Mouse (Mus musculus): Measurements from ENCODE around the gene Zfp652. TPM values are rescaled to one million over a fixed set of nuclear protein-coding genes. Genes with fewer than 3 reads are reported as not detected.

Gene Zfp652
- total and polyA plus RNA-seq, 2 experiments from 2014 or later, result 16.5 to 29.4 TPM

GRCm38 (mm10) chr11:95773264-95773663 is 60.8 kb downstream of the Zfp652 start:
- TF ChIP-seq CTCF (IDR thresholded peaks at IDR 0.05; ENCODE audit: low read depth), result no peak
- H3K4me3 ChIP-seq (ENCODE audit: low read depth, low read length), result no peak overlapping the region

GRCm38 (mm10) chr11:95777323-95778297 is 65.1 kb downstream of the Zfp652 start:
- DNase-seq (no peak), ATAC-seq (no peak)
- Histone ChIP-seq H3K4me1 (ENCODE audit: insufficient read depth) (no peaks in the 10 kb centered on the region), H3K4me2 (ENCODE audit: low read depth) (no peak overlapping the region), H3K36me3 (ENCODE audit: insufficient read depth) (no peaks in the 10 kb centered on the region), H3K4me3 (ENCODE audit: low read depth, low read length) (no peak overlapping the region), H3K9me3 (ENCODE audit: low read length) (no peaks in the 10 kb centered on the region), H3K27me3 (ENCODE audit: insufficient read depth, low read length) (no peaks in the 10 kb centered on the region), H3K27ac (ENCODE audit: low read depth, low read length) (no peak overlapping the region), H3K9ac (no peak overlapping the region)
- TF ChIP-seq CTCF (IDR thresholded peaks at IDR 0.05; ENCODE audit: low read depth), result no peak
- WGBS, result 73% methylated on average over 17 of the region's 17 CpGs

More at GRCm38 (mm10) chr11:95773264-95773663, 60.8 kb downstream of the Zfp652 start:
- DNase-seq (no peak), ATAC-seq (no peak)
- no peaks in the 10 kb centered on the region for H3K4me1 ChIP-seq (ENCODE audit: insufficient read depth)
- no peak overlapping the region for H3K9ac ChIP-seq
- no peaks in the 10 kb centered on the region for H3K27me3 ChIP-seq (ENCODE audit: insufficient read depth, low read length)
- no peaks in the 10 kb centered on the region for H3K9me3 ChIP-seq (ENCODE audit: low read length)
- WGBS, result 71% methylated on average over 3 of the region's 3 CpGs
- H3K4me2 ChIP-seq (ENCODE audit: low read depth), result no peak overlapping the region
- peaks cover 9% of the 10 kb centered on the region; the same call in 1 of the 2 replicates for H3K36me3 ChIP-seq (ENCODE audit: insufficient read depth)
- H3K27ac ChIP-seq (ENCODE audit: low read depth, low read length), result no peak overlapping the region

GRCm38 (mm10) chr11:95778831-95779251 is 66.4 kb downstream of the Zfp652 start:
- no peaks in the 10 kb centered on the region for H3K36me3 ChIP-seq (ENCODE audit: insufficient read depth)
- no peak overlapping the region for H3K27ac ChIP-seq (ENCODE audit: low read depth, low read length)
- no peak overlapping the region for H3K4me2 ChIP-seq (ENCODE audit: low read depth)
- H3K4me3 ChIP-seq (ENCODE audit: low read depth, low read length), result no peak overlapping the region
- no peaks in the 10 kb centered on the region for H3K4me1 ChIP-seq (ENCODE audit: insufficient read depth)
- TF ChIP-seq CTCF (IDR thresholded peaks at IDR 0.05; ENCODE audit: low read depth), result peak; percentile 30
- WGBS, result 77% methylated on average over 4 of the region's 4 CpGs
- no peaks in the 10 kb centered on the region for H3K9me3 ChIP-seq (ENCODE audit: low read length)
- no peaks in the 10 kb centered on the region for H3K27me3 ChIP-seq (ENCODE audit: insufficient read depth, low read length)
- no peak for DNase-seq
- no peak overlapping the region for H3K9ac ChIP-seq
- no peak for ATAC-seq

GRCm38 (mm10) chr11:95779366-95779765 is 66.9 kb downstream of the Zfp652 start:
- WGBS, result 88% methylated on average over 4 of the region's 4 CpGs
- no peak for TF ChIP-seq CTCF (IDR thresholded peaks at IDR 0.05; ENCODE audit: low read depth)
- Histone ChIP-seq H3K36me3 (ENCODE audit: insufficient read depth) (no peaks in the 10 kb centered on the region), H3K4me1 (ENCODE audit: insufficient read depth) (no peaks in the 10 kb centered on the region), H3K27ac (ENCODE audit: low read depth, low read length) (no peak overlapping the region), H3K4me3 (ENCODE audit: low read depth, low read length) (no peak overlapping the region), H3K4me2 (ENCODE audit: low read depth) (no peak overlapping the region), H3K9me3 (ENCODE audit: low read length) (no peaks in the 10 kb centered on the region), H3K27me3 (ENCODE audit: insufficient read depth, low read length) (no peaks in the 10 kb centered on the region), H3K9ac (no peak overlapping the region)
- ATAC-seq (no peak), DNase-seq (no peak)

- Histone ChIP-seq H3K27ac (ENCODE audit: low read depth, low read length) (no peak overlapping the region), H3K4me3 (ENCODE audit: low read depth, low read length) (no peak overlapping the region), H3K27me3 (ENCODE audit: insufficient read depth, low read length) (no peaks in the 10 kb centered on the region), H3K4me1 (ENCODE audit: insufficient read depth) (no peaks in the 10 kb centered on the region), H3K36me3 (ENCODE audit: insufficient read depth) (no peaks in the 10 kb centered on the region), H3K9me3 (ENCODE audit: low read length) (no peaks in the 10 kb centered on the region), H3K9ac (no peak overlapping the region), H3K4me2 (ENCODE audit: low read depth) (no peak overlapping the region)
- ATAC-seq (no peak), DNase-seq (no peak)
- TF ChIP-seq CTCF (IDR thresholded peaks at IDR 0.05; ENCODE audit: low read depth), result no peak
- WGBS, result 93% methylated on average over 8 of the region's 8 CpGs
Measured at GRCm38 (mm10) chr11:95780480-95780879, 68.0 kb downstream of the Zfp652 start.

GRCm38 (mm10) chr11:95781557-95781956 is 69.1 kb downstream of the Zfp652 start:
- ATAC-seq (no peak), DNase-seq (no peak)
- Histone ChIP-seq H3K9me3 (ENCODE audit: low read length) (no peaks in the 10 kb centered on the region), H3K9ac (no peak overlapping the region), H3K4me3 (ENCODE audit: low read depth, low read length) (no peak overlapping the region), H3K4me2 (ENCODE audit: low read depth) (no peak overlapping the region), H3K27ac (ENCODE audit: low read depth, low read length) (no peak overlapping the region), H3K36me3 (ENCODE audit: insufficient read depth) (no peaks in the 10 kb centered on the region), H3K4me1 (ENCODE audit: insufficient read depth) (no peaks in the 10 kb centered on the region), H3K27me3 (ENCODE audit: insufficient read depth, low read length) (no peaks in the 10 kb centered on the region)
- WGBS, result 82% methylated on average over 11 of the region's 11 CpGs
- TF ChIP-seq CTCF (IDR thresholded peaks at IDR 0.05; ENCODE audit: low read depth), result no peak

GRCm38 (mm10) chr11:95783457-95783856 is 71.0 kb downstream of the Zfp652 start:
- H3K9ac ChIP-seq, result no peak overlapping the region
- H3K4me3 ChIP-seq (ENCODE audit: low read depth, low read length), result no peak overlapping the region
- DNase-seq (no peak), ATAC-seq (no peak)
- H3K27ac ChIP-seq (ENCODE audit: low read depth, low read length), result no peak overlapping the region
- H3K4me1 ChIP-seq (ENCODE audit: insufficient read depth), result no peaks in the 10 kb centered on the region
- no peaks in the 10 kb centered on the region for H3K36me3 ChIP-seq (ENCODE audit: insufficient read depth)
- no peak for TF ChIP-seq CTCF (IDR thresholded peaks at IDR 0.05; ENCODE audit: low read depth)
- no peaks in the 10 kb centered on the region for H3K9me3 ChIP-seq (ENCODE audit: low read length)
- H3K4me2 ChIP-seq (ENCODE audit: low read depth), result no peak overlapping the region
- 79% methylated on average over 4 of the region's 4 CpGs for WGBS
- no peaks in the 10 kb centered on the region for H3K27me3 ChIP-seq (ENCODE audit: insufficient read depth, low read length)

Measured in forebrain, postnatal 0 days (tissue).